Mouse (Mus musculus): ENCODE measurements around the gene Mrpl17. TPM values are rescaled to one million over a fixed set of nuclear protein-coding genes. Genes with fewer than 3 reads are reported as not detected.

Mrpl17 gene
- total and polyA plus RNA-seq, 2 experiments from 2014 or later, result 46.1 to 207 TPM

DNA sequence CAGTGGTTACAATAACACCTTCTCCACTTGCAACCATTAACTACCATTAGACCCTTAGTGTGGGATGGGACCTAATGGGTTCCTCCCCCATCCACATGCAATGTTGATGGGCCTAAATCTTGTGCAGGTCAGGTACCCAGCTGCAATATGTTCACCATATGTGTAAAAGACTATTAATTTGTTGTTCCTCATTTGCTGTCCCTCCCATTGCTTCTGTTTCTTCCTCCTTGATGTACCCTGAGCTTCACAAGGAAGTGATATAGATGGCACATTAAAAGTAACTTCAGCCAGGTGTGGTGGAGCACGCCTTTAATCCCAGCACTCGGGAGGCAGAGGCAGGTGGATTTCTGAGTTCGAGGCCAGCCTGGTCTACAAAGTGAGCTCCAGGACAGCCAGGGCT, 13.9 kb downstream of the Mrpl17 start:
- no peaks in the 10 kb centered on the region for H3K36me3 ChIP-seq (replicated peaks; ENCODE audit: control insufficient read depth, insufficient read depth, low read length)
- WGBS, result 73% methylated on average over 2 of the region's 3 CpGs
- DNase-seq (ENCODE audit: low spot score) (no peak), ATAC-seq (ENCODE audit: insufficient read depth, low read depth) (no peak)
- no peak overlapping the region for H3K4me2 ChIP-seq (ENCODE audit: low read depth, low read length)
- no peaks in the 10 kb centered on the region for H3K9me3 ChIP-seq (replicated peaks; ENCODE audit: control insufficient read depth, low read length)
- no peak overlapping the region for H3K4me3 ChIP-seq (ENCODE audit: low read depth, low read length)
- no peak overlapping the region for H3K9ac ChIP-seq (replicated peaks; ENCODE audit: low read depth, low read length)
- TF ChIP-seq EP300 (IDR thresholded peaks at IDR 0.05; ENCODE audit: low read depth) (no peak), CTCF (IDR thresholded peaks at IDR 0.05; ENCODE audit: low read depth) (no peak)
- H3K4me1 ChIP-seq (ENCODE audit: control insufficient read depth, insufficient read depth), result no peaks in the 10 kb centered on the region
- H3K27me3 ChIP-seq (ENCODE audit: control insufficient read depth, insufficient read depth, low read length), result no peaks in the 10 kb centered on the region
- no peak overlapping the region for H3K27ac ChIP-seq (ENCODE audit: low read depth)

- TF ChIP-seq CTCF (IDR thresholded peaks at IDR 0.05; ENCODE audit: low read depth), result peak; percentile 27; the same call in 1 of the 2 replicates
- TF ChIP-seq EP300 (IDR thresholded peaks at IDR 0.05; ENCODE audit: low read depth), result no peak
- Histone ChIP-seq H3K36me3 (replicated peaks; ENCODE audit: control insufficient read depth, insufficient read depth, low read length) (no peaks in the 10 kb centered on the region), H3K4me1 (ENCODE audit: control insufficient read depth, insufficient read depth) (no peaks in the 10 kb centered on the region), H3K4me3 (ENCODE audit: low read depth, low read length) (no peak overlapping the region), H3K4me2 (ENCODE audit: low read depth, low read length) (no peak overlapping the region), H3K27ac (ENCODE audit: low read depth) (no peak overlapping the region), H3K9me3 (replicated peaks; ENCODE audit: control insufficient read depth, low read length) (no peaks in the 10 kb centered on the region), H3K9ac (replicated peaks; ENCODE audit: low read depth, low read length) (no peak overlapping the region), H3K27me3 (ENCODE audit: control insufficient read depth, insufficient read depth, low read length) (no peaks in the 10 kb centered on the region)
- 25% methylated on average over 7 of the region's 7 CpGs for WGBS
- ATAC-seq (ENCODE audit: insufficient read depth, low read depth) (no peak), DNase-seq (ENCODE audit: low spot score) (no peak)
Observed at GRCm38 (mm10) chr7:105795759-105796366, 15.0 kb downstream of the Mrpl17 start.

DNA sequence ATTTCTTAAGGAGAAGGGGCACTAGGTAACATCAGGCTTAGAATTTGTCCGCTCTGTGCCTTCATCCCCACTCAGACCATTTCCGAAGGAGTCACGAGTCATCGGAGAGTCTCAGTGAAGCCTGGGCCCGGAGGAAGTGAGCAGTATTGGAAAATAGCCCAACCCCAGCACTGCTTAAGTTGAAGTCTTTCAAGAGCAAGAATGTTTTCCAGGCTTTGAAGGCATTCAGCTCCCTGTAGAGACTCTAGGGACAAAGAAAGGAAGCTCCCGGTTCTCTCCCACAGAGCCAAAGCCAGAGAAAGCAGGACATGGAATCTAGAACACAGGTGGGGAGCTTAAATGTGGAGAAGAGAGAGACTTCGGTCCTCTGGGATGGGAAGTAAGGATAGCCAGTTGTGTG, 17.2 kb downstream of the Mrpl17 start:
- Histone ChIP-seq H3K4me2 (ENCODE audit: low read depth, low read length) (no peak overlapping the region), H3K27ac (ENCODE audit: low read depth) (peak overlapping the region; percentile 56), H3K4me3 (ENCODE audit: low read depth, low read length) (no peak overlapping the region), H3K4me1 (ENCODE audit: control insufficient read depth, insufficient read depth) (no peaks in the 10 kb centered on the region), H3K36me3 (replicated peaks; ENCODE audit: control insufficient read depth, insufficient read depth, low read length) (no peaks in the 10 kb centered on the region), H3K9ac (replicated peaks; ENCODE audit: low read depth, low read length) (no peak overlapping the region), H3K9me3 (replicated peaks; ENCODE audit: control insufficient read depth, low read length) (no peaks in the 10 kb centered on the region), H3K27me3 (ENCODE audit: control insufficient read depth, insufficient read depth, low read length) (no peaks in the 10 kb centered on the region)
- 50% methylated on average over 7 of the region's 7 CpGs for WGBS
- DNase-seq (ENCODE audit: low spot score), result no peak
- TF ChIP-seq EP300 (IDR thresholded peaks at IDR 0.05; ENCODE audit: low read depth) (no peak), CTCF (IDR thresholded peaks at IDR 0.05; ENCODE audit: low read depth) (no peak)
- ATAC-seq (ENCODE audit: insufficient read depth, low read depth), result peak; percentile 58

GRCm38 (mm10) chr7:105791147-105791546, 19.8 kb downstream of the Mrpl17 start:
- Histone ChIP-seq H3K27me3 (ENCODE audit: control insufficient read depth, insufficient read depth, low read length) (peaks cover 19% of the 10 kb centered on the region), H3K4me1 (ENCODE audit: control insufficient read depth, insufficient read depth) (no peaks in the 10 kb centered on the region), H3K9me3 (replicated peaks; ENCODE audit: control insufficient read depth, low read length) (no peaks in the 10 kb centered on the region), H3K27ac (ENCODE audit: low read depth) (no peak overlapping the region), H3K4me3 (ENCODE audit: low read depth, low read length) (no peak overlapping the region), H3K9ac (replicated peaks; ENCODE audit: low read depth, low read length) (no peak overlapping the region), H3K4me2 (ENCODE audit: low read depth, low read length) (no peak overlapping the region), H3K36me3 (replicated peaks; ENCODE audit: control insufficient read depth, insufficient read depth, low read length) (no peaks in the 10 kb centered on the region)
- 79% methylated on average over 1 of the region's 1 CpGs for WGBS
- ATAC-seq (ENCODE audit: insufficient read depth, low read depth), result no peak
- TF ChIP-seq CTCF (IDR thresholded peaks at IDR 0.05; ENCODE audit: low read depth) (no peak), EP300 (IDR thresholded peaks at IDR 0.05; ENCODE audit: low read depth) (no peak)
- DNase-seq (ENCODE audit: low spot score), result no peak

- no peak for TF ChIP-seq EP300 (IDR thresholded peaks at IDR 0.05; ENCODE audit: low read depth)
- no peak for TF ChIP-seq CTCF (IDR thresholded peaks at IDR 0.05; ENCODE audit: low read depth)
- H3K27ac ChIP-seq (ENCODE audit: low read depth), result peak within 1 kb of the TSS; percentile 90
- WGBS, result under 1% methylated on average over 53 of the region's 97 CpGs
- peaks cover 21% of the 10 kb centered on the region for H3K27me3 ChIP-seq (ENCODE audit: control insufficient read depth, insufficient read depth, low read length)
- ATAC-seq (ENCODE audit: insufficient read depth, low read depth) (peak; percentile 60), DNase-seq (ENCODE audit: low spot score) (no peak)
- no peaks in the 10 kb centered on the region for H3K9me3 ChIP-seq (replicated peaks; ENCODE audit: control insufficient read depth, low read length)
- peak within 1 kb of the TSS; percentile 78 for H3K4me3 ChIP-seq (ENCODE audit: low read depth, low read length)
- no peaks in the 10 kb centered on the region for H3K36me3 ChIP-seq (replicated peaks; ENCODE audit: control insufficient read depth, insufficient read depth, low read length)
- peak within 1 kb of the TSS; percentile 67 for H3K4me2 ChIP-seq (ENCODE audit: low read depth, low read length)
- H3K4me1 ChIP-seq (ENCODE audit: control insufficient read depth, insufficient read depth), result no peaks in the 10 kb centered on the region
- peak within 1 kb of the TSS; percentile 76 for H3K9ac ChIP-seq (replicated peaks; ENCODE audit: low read depth, low read length)
Observed at GRCm38 (mm10) chr7:105787285-105788140, 23.4 kb downstream of the Mrpl17 start, which contains the start of gene Dchs1. Dchs1 (minus strand) TSS chr7:105787654.
